Mouse (Mus musculus): ENCODE results near the gene Sh3bp5.

DNA sequence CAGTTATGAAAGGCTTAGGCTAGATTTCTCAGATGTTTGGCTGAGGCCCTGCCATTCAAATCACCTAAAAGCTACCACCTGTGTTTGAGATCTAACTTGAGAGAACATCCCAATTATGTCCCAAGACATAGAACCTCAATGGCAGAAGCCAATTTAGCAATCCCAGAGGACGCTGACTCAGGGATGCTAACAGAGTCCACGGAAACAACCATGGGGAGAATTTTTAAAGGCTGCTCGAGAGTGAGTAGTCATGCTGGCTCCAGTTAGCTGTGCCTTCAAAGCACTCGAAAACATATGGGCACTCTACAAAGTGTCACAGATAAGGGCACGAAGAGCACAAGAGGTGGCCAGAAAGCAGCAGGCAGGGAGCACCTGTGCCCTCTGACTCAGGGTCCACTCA, 43.6 kb downstream of the Sh3bp5 start:
- TF ChIP-seq GATA1 (IDR thresholded peaks at IDR 0.05; ENCODE audit: borderline replicate concordance, low read length): no peak
- TF ChIP-seq FLI1 (IDR thresholded peaks at IDR 0.05; ENCODE audit: low read length): no peak
